In the genomic region with DNA sequence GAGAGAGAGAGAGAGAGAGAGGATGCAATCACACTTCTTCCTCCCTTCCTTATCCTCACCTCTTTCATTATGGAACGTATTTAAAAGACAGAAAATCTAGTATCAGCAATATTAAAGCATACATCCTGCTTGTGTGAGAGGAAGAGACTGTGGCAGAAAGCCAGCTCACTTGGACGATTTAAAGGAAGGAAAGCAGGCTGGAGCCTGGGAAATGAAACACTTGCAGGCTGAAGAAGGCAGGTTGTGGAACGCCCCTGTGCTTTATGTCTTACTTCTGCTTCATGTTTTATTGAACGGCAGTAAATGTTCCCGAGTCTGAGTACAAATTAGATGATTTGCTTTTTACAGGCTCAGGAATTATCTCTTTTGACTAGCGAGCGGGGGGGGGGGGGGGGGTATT, we compare ENCODE assay signal across 10 mouse cellular contexts. TPM values are rescaled to one million over a fixed set of nuclear protein-coding genes. Genes with fewer than 3 reads are reported as not detected.
DNase-seq lines count a peak whose midpoint lies in the region; ATAC-seq and TF ChIP-seq lines count a peak whose summit lies in the region.
"Had no signal": no experiment of that assay in that cellular context is flagged by ENCODE, and none has a peak within 500 bp of the region (broad histone marks: within the 10 kb centered on the region; RNA-seq: fewer than 3 reads in every experiment).

No protein-coding gene starts in this region.

- ATAC-seq in hindbrain, embryonic 13.5 days (ENCODE audit: low FRiP score): peak; percentile 16; the same call in 1 of the 2 replicates
- ATAC-seq in stomach, embryonic 16.5 days (ENCODE audit: insufficient read depth, low FRiP score): peak; percentile 40; the same call in 1 of the 2 replicates

- DNase-seq in hindbrain, embryonic 10.5 days (ENCODE audit: low spot score): no peak
- DNase-seq in brain, embryonic 14.5 days (ENCODE audit: low read depth): peak; percentile 83
- DNase-seq in heart, postnatal 14 days: peak; percentile 20 to 36
- peak; percentile 41 to 66 for DNase-seq in left cerebral cortex, postnatal 14 days (ENCODE audit: low spot score in 2 of 2)
- no peak for DNase-seq in thymus, postnatal 25 days
- no peak for DNase-seq in cerebellum, adult 9-11 months

- TF ChIP-seq CTCF in brain, embryonic 14.5 days (IDR thresholded peaks at IDR 0.05; ENCODE audit: borderline replicate concordance, extremely low read depth, insufficient read depth, insufficient read length): no peak

- 56% methylated on average over 7 of the region's 7 CpGs for WGBS in hindbrain, embryonic 13.5 days
- whole genome bisulfite sequencing in hindbrain, embryonic 10.5 days: 73% methylated on average over 7 of the region's 7 CpGs
- WGBS in stomach, embryonic 16.5 days: 26% methylated on average over 7 of the region's 7 CpGs

- TF ChIP-seq POLR2A in brain, embryonic 14.5 days (IDR thresholded peaks at IDR 0.05; ENCODE audit: borderline replicate concordance, extremely low read depth, insufficient read depth, insufficient read length, poor library complexity, severe bottlenecking): no peak

- intact Hi-C loops in heart, postnatal 14 days (cut with DNase I): no loop called here
- intact Hi-C loops in left cerebral cortex, postnatal 14 days (cut with DNase I): no loop called here

- no peak overlapping the region for H3K4me3 ChIP-seq in hindbrain, embryonic 13.5 days
- H3K4me3 ChIP-seq in hindbrain, embryonic 10.5 days: no peak overlapping the region
- H3K4me3 ChIP-seq in stomach, embryonic 16.5 days (replicated peaks; ENCODE audit: low read length): no peak overlapping the region

- no peak overlapping the region for H3K4me2 ChIP-seq in hindbrain, embryonic 13.5 days
- H3K4me2 ChIP-seq in stomach, embryonic 16.5 days (ENCODE audit: low read depth, low read length): peak overlapping the region; percentile 36; the same call in 1 of the 2 replicates

- H3K4me1 ChIP-seq in hindbrain, embryonic 13.5 days (replicated peaks): peaks cover 6% of the 10 kb centered on the region; the same call in 1 of the 2 replicates
- H3K4me1 ChIP-seq in hindbrain, embryonic 10.5 days (replicated peaks): peaks cover 6% of the 10 kb centered on the region
- H3K4me1 ChIP-seq in stomach, embryonic 16.5 days (ENCODE audit: control insufficient read depth, insufficient read depth, low read length): 0 out of 2 replicates have a peak, but pooled peaks cover 3% of the 10 kb centered on the region

- no peak overlapping the region for H3K9ac ChIP-seq in hindbrain, embryonic 13.5 days
- H3K9ac ChIP-seq in stomach, embryonic 16.5 days (ENCODE audit: low read length): no peak overlapping the region

- peak overlapping the region; percentile 52; the same call in 1 of the 2 replicates for H3K27ac ChIP-seq in hindbrain, embryonic 13.5 days
- H3K27ac ChIP-seq in hindbrain, embryonic 10.5 days: no peak overlapping the region
- peak overlapping the region; percentile 33 for H3K27ac ChIP-seq in stomach, embryonic 16.5 days (ENCODE audit: low read length)

- no peaks in the 10 kb centered on the region for H3K9me3 ChIP-seq in hindbrain, embryonic 13.5 days
- H3K9me3 ChIP-seq in hindbrain, embryonic 10.5 days: no peaks in the 10 kb centered on the region
- H3K9me3 ChIP-seq in stomach, embryonic 16.5 days (replicated peaks; ENCODE audit: control insufficient read depth, low read length): no peaks in the 10 kb centered on the region

- no peaks in the 10 kb centered on the region for H3K27me3 ChIP-seq in hindbrain, embryonic 13.5 days
- H3K27me3 ChIP-seq in hindbrain, embryonic 10.5 days (ENCODE audit: insufficient read depth, poor library complexity, severe bottlenecking): no peaks in the 10 kb centered on the region
- H3K27me3 ChIP-seq in stomach, embryonic 16.5 days (ENCODE audit: control insufficient read depth, insufficient read depth, low read length): no peaks in the 10 kb centered on the region

- no peaks in the 10 kb centered on the region for H3K36me3 ChIP-seq in hindbrain, embryonic 13.5 days
- H3K36me3 ChIP-seq in hindbrain, embryonic 10.5 days: no peaks in the 10 kb centered on the region
- H3K36me3 ChIP-seq in stomach, embryonic 16.5 days (ENCODE audit: control insufficient read depth, insufficient read depth, low read length): no peaks in the 10 kb centered on the region

RNA-seq across cellular contexts. Expression of gene Atp6v1g3, which starts 29.1 kb away (rescaled TPM):
- not detected in 2 replicates for polyA plus RNA-seq in hindbrain, embryonic 13.5 days (2015; fragmentation: Nextera tagmentation; extraction: Ambion mirVana)
- not detected in 2 replicates for polyA plus RNA-seq in hindbrain, embryonic 10.5 days (2016; fragmentation: Nextera tagmentation; extraction: Ambion mirVana)
- polyA plus RNA-seq in brain, embryonic 14.5 days (2012; rRNA removed): not detected in 2 replicates
- total RNA-seq in heart, postnatal 14 days (2021): not detected
- not detected for total RNA-seq in left cerebral cortex, postnatal 14 days (2021)
- not detected in 2 replicates for polyA plus RNA-seq in stomach, embryonic 16.5 days (2015; fragmentation: Nextera tagmentation; extraction: Ambion mirVana)
- total RNA-seq: gastrocnemius, postnatal 4 days; neutrophil, adult 5-6 weeks had no signal

Comparison
In these comparisons a context has a peak if more than half of its experiments do, and no peak if none do; other contexts are left out.
1. DNase-seq: peak in brain, embryonic 14.5 days (single experiment), heart, postnatal 14 days (2 of 2) and left cerebral cortex, postnatal 14 days (2 of 2); none in hindbrain, embryonic 10.5 days (single experiment), thymus, postnatal 25 days (single experiment) and cerebellum, adult 9-11 months (single experiment).